Mouse (Mus musculus) midbrain, embryonic 15.5 days (tissue): Measurements from ENCODE around the gene Ttc25. TPM values are rescaled to one million over a fixed set of nuclear protein-coding genes. Genes with fewer than 3 reads are reported as not detected.

Experiments used
- ATAC-seq: fragments of 200-750 bp; cut with Nextera tagmentation; replicated peaks from 2 replicates; pipeline ENCODE4 v1.8.0; 2017; ENCODE audit warnings: moderate TSS enrichment
- H3K27ac ChIP-seq: fragments of 300-500 bp; sonication (generic); 2 replicates; pipeline ENCODE4 v1.5.1; 2015; ENCODE audit warnings: mild to moderate bottlenecking, inconsistent platforms
- H3K27me3 ChIP-seq: fragments of 300-500 bp; sonication (generic); replicated peaks from 2 replicates; pipeline ENCODE4 v1.6.1; 2015; ENCODE audit warnings: inconsistent platforms
- H3K36me3 ChIP-seq: fragments of 300-500 bp; sonication (generic); replicated peaks from 2 replicates; pipeline ENCODE4 v1.6.1; 2015; ENCODE audit warnings: inconsistent platforms
- H3K4me1 ChIP-seq: fragments of 300-500 bp; sonication (generic); 2 replicates; pipeline ENCODE4 v1.6.1; 2015; ENCODE audit warnings: inconsistent platforms
- H3K4me2 ChIP-seq: fragments of 300-500 bp; sonication (generic); 2 replicates; pipeline ENCODE4 v1.6.1; 2015; ENCODE audit warnings: inconsistent platforms, mild to moderate bottlenecking, moderate library complexity
- H3K4me3 ChIP-seq: fragments of 300-500 bp; sonication (generic); 2 replicates; pipeline ENCODE4 v1.5.1; 2015; ENCODE audit warnings: mild to moderate bottlenecking, inconsistent platforms
- H3K9ac ChIP-seq: fragments of 300-500 bp; sonication (generic); 2 replicates; pipeline ENCODE4 v1.6.1; 2015; ENCODE audit warnings: mild to moderate bottlenecking, inconsistent platforms
- H3K9me3 ChIP-seq: fragments of 300-500 bp; sonication (generic); 2 replicates; pipeline ENCODE4 v1.6.1; 2016; ENCODE audit warnings: inconsistent platforms
- WGBS: fragments of 180-500 bp; shearing (Covaris S2); methylation state at CpG from one replicate; pipeline ENCODE4 v1.1.7; 2015; ENCODE audit warnings: mixed read lengths; 5-methylcytosine and 5-hydroxymethylcytosine counted together
- polyA plus RNA-seq: library from polyadenylated mRNA; unstranded; fragments of >200 nt; fragmentation: Nextera tagmentation; extraction: Ambion mirVana; gene quantifications from 2 replicates; pipeline ENCODE4 v1.2.1, GENCODE M21; 2015

The Ttc25 gene
- 1.8 and 2.4 TPM in 2 replicates for polyA plus RNA-seq

GRCm38 (mm10) chr11:100544832-100545745, at the start of gene Ttc25:
Gene Ttc25, plus strand, starts transcription at chr11:100545607.
- WGBS = 3% methylated on average over 28 of the region's 28 CpGs
- peak within 1 kb of the TSS; percentile 54 for H3K9ac ChIP-seq
- ATAC-seq = peak; percentile 98

DNA sequence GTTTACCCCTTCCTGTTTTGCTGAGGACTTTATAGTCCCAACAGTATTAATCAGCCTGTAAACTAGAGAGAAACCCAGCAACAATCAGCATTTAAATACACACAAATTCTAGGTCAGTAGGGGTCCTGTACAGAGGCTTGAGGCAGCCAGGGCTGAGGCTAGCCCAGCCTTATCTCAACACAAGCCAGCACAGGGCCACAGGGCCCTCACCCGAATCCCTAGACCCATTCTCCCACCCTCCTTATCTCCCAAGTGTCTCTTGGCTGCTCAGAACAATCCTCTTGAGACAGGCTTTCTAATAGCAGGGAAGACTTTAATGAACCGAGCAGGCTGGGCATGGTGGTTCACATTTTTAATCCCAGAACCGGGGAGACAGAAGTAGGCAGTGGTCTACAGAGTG, 45.2 kb upstream of the Ttc25 start:
- no peak overlapping the region for H3K9ac ChIP-seq
- WGBS = 71% methylated on average over 3 of the region's 3 CpGs
- H3K36me3 ChIP-seq = peaks cover 69% of the 10 kb centered on the region
- ATAC-seq = no peak
- H3K4me2 ChIP-seq = no peak overlapping the region
- H3K4me1 ChIP-seq = peaks cover 6% of the 10 kb centered on the region; the same call in 1 of the 2 replicates
- no peak overlapping the region for H3K4me3 ChIP-seq
- H3K9me3 ChIP-seq = no peaks in the 10 kb centered on the region
- H3K27me3 ChIP-seq = no peaks in the 10 kb centered on the region
- H3K27ac ChIP-seq = no peak overlapping the region

More at GRCm38 (mm10) chr11:100544832-100545745, at the start of gene Ttc25:
- peak within 1 kb of the TSS; percentile 81 for H3K27ac ChIP-seq
- no peaks in the 10 kb centered on the region for H3K36me3 ChIP-seq
- H3K4me3 ChIP-seq = peak within 1 kb of the TSS; percentile 48
- H3K27me3 ChIP-seq = 0 out of 2 replicates have a peak, but pooled peaks cover 3% of the 10 kb centered on the region
- H3K9me3 ChIP-seq = no peaks in the 10 kb centered on the region
- H3K4me1 ChIP-seq = peaks cover 18% of the 10 kb centered on the region
- peak within 1 kb of the TSS; percentile 82 for H3K4me2 ChIP-seq

GRCm38 (mm10) chr11:100500651-100501050, 44.8 kb upstream of the Ttc25 start:
- Histone ChIP-seq H3K9ac (no peak overlapping the region), H3K4me2 (no peak overlapping the region), H3K36me3 (peaks cover 70% of the 10 kb centered on the region), H3K9me3 (no peaks in the 10 kb centered on the region), H3K27me3 (no peaks in the 10 kb centered on the region), H3K4me3 (no peak overlapping the region), H3K4me1 (peaks cover 6% of the 10 kb centered on the region; the same call in 1 of the 2 replicates), H3K27ac (no peak overlapping the region)
- WGBS = 56% methylated on average over 7 of the region's 7 CpGs
- no peak for ATAC-seq

DNA sequence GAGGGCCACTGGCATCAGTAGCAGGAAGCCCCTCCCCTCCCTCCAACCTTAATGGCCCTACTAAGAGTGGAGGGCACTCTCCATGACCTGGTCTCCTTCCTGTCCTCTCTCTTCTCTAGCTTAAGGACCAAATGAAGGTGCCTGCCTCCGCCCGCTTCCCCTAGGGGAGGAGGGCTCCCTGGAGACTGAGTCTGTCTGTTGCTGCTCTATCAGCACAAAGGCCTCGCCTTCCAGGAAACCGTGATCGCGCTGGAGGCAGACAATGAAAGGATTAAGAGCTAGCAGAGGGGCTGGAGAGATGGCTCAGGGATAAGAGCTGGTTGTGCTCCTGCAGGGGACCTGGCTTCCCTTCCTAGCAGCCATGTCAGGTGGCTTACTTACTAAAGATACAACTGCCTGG, 44.1 kb upstream of the Ttc25 start:
- Histone ChIP-seq H3K9me3 (no peaks in the 10 kb centered on the region), H3K9ac (no peak overlapping the region), H3K27ac (peak overlapping the region; percentile 12; the same call in 1 of the 2 replicates), H3K36me3 (peaks cover 63% of the 10 kb centered on the region), H3K4me2 (no peak overlapping the region), H3K4me1 (peaks cover 6% of the 10 kb centered on the region; the same call in 1 of the 2 replicates), H3K4me3 (no peak overlapping the region), H3K27me3 (no peaks in the 10 kb centered on the region)
- 14% methylated on average over 6 of the region's 6 CpGs for WGBS
- no peak for ATAC-seq

DNA sequence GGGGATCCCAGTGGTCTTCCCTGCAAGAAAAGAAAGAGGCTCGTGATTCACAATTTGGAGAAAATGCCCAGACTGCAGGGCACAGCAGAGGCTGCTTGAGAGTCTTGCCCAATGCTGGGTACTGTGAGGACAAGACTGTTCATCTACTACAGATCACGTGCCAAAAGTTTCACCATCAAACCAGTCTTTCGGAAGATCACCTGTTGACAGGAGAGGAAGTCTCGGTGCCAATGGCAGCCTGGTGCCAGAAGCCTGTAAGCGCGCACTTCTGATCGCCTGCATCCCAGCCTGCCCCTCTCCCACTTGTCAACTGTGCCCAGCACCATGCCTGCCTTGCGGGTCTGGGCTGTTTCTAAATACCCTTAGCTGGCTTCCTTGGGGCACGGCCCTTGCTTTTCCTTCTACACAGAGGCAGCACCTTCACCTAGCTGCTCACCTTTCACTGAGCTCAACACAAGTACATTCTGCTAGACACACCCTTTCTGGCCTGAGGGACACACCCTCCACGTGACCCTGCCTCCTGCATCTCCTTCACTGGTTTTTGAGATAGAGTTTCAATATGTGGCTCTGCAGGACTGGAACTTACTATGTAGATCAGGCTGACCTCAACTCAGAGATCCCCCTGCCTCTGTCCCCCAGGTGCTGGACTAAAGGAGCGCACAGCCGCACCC, 40.3 kb upstream of the Ttc25 start:
- Histone ChIP-seq H3K27me3 (no peaks in the 10 kb centered on the region), H3K36me3 (peaks cover 58% of the 10 kb centered on the region), H3K9ac (no peak overlapping the region), H3K27ac (no peak overlapping the region), H3K4me2 (no peak overlapping the region), H3K9me3 (no peaks in the 10 kb centered on the region), H3K4me1 (peaks cover 6% of the 10 kb centered on the region; the same call in 1 of the 2 replicates), H3K4me3 (no peak overlapping the region)
- WGBS = 94% methylated on average over 12 of the region's 12 CpGs
- ATAC-seq = no peak

DNA sequence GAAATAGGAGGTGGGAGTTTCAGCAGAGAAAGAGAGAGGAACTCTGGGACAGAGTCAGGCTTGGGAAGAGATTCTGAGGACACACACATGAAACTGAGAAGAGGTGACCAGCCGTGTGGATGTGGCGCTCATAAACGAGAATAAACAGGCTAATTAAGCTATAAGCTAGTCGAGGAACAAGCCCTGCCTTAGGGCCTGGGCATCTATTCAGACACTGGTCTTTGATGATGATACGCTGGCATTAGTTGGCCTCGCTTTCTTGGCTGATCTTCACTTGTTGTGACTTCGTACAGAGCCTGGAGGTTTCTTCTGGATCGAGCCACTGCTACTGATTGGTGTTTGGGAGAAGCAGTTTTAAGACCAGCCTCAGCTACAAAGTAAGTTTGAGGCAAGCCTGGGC, 39.4 kb upstream of the Ttc25 start:
- Histone ChIP-seq H3K9me3 (no peaks in the 10 kb centered on the region), H3K9ac (no peak overlapping the region), H3K4me3 (no peak overlapping the region), H3K27me3 (no peaks in the 10 kb centered on the region), H3K36me3 (peaks cover 61% of the 10 kb centered on the region), H3K4me2 (no peak overlapping the region), H3K27ac (no peak overlapping the region), H3K4me1 (peaks cover 6% of the 10 kb centered on the region; the same call in 1 of the 2 replicates)
- ATAC-seq = no peak
- 93% methylated on average over 8 of the region's 8 CpGs for WGBS

DNA sequence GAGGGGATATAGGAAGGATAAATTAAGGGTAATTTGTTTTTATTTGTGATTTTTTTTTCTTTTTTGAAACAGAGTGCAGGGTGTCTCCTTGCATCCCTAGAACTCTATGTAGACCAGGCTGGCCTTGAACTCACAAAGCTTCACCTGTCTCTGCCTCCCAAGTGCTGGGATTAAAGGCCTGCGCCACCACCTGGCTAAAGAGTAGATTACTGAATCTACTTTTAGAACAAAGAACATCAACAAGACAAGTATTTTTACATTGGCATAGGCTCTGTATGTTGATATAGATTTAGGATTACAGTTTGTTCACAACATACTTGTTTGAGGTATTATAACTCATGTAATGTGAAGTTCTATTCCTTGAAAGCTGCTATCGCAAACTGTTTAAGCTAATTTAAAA, 34.9 kb upstream of the Ttc25 start:
- WGBS = 97% methylated on average over 2 of the region's 2 CpGs
- H3K4me3 ChIP-seq = no peak overlapping the region
- no peak overlapping the region for H3K4me2 ChIP-seq
- no peak overlapping the region for H3K9ac ChIP-seq
- ATAC-seq = no peak
- H3K36me3 ChIP-seq = peaks cover 64% of the 10 kb centered on the region
- H3K4me1 ChIP-seq = no peaks in the 10 kb centered on the region
- no peak overlapping the region for H3K27ac ChIP-seq
- no peaks in the 10 kb centered on the region for H3K9me3 ChIP-seq
- no peaks in the 10 kb centered on the region for H3K27me3 ChIP-seq

DNA sequence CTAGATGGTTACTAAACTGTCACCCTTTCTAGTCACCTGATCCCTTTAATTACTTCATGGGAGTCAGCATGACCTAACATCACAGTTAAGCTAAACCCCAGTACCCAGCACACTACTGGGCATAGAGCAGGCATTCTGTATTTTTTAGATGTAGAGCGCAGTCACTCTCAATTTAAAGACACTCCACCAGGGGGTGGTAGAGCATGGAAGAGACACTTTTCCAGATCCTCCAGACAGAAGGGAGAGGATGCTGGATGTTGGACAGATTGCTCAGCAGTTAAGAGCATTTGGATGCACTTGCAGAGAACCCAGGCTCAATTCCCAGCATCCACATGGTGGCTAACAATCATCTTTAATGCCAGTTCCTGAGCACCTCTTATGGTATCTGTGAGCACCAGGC, 33.0 kb upstream of the Ttc25 start:
- Histone ChIP-seq H3K4me3 (no peak overlapping the region), H3K27ac (no peak overlapping the region), H3K4me2 (no peak overlapping the region), H3K36me3 (peaks cover 66% of the 10 kb centered on the region), H3K4me1 (no peaks in the 10 kb centered on the region), H3K9ac (no peak overlapping the region), H3K9me3 (no peaks in the 10 kb centered on the region), H3K27me3 (no peaks in the 10 kb centered on the region)
- ATAC-seq = no peak
- WGBS = 93% methylated on average over 1 of the region's 1 CpGs

DNA sequence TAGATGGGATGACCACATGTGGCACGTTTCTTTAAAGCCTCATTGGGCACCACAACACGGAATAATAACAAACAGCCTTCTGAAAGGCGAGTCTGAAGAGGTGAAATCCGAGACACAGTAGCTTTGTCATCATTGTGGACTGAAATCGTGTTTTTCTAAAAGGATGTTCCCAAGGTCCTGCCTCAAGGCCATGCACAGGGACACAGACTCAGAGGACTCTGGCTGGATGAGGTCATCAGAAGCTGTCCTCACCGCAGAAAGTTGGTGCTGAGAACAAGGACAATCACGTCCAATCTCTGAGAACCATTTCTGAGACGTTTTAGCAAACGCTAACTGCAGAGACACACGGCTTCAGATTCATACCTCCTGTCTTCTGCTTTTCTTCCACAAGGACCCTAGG, 31.7 kb upstream of the Ttc25 start:
- ATAC-seq = no peak
- Histone ChIP-seq H3K9ac (no peak overlapping the region), H3K4me2 (no peak overlapping the region), H3K36me3 (peaks cover 60% of the 10 kb centered on the region), H3K27ac (no peak overlapping the region), H3K27me3 (no peaks in the 10 kb centered on the region), H3K9me3 (no peaks in the 10 kb centered on the region), H3K4me1 (no peaks in the 10 kb centered on the region; the same call in 1 of the 2 replicates), H3K4me3 (no peak overlapping the region)
- 90% methylated on average over 10 of the region's 10 CpGs for WGBS

- no peak overlapping the region for H3K4me3 ChIP-seq
- no peaks in the 10 kb centered on the region for H3K9me3 ChIP-seq
- H3K4me1 ChIP-seq = no peaks in the 10 kb centered on the region; the same call in 1 of the 2 replicates
- peaks cover 66% of the 10 kb centered on the region for H3K36me3 ChIP-seq
- no peak overlapping the region for H3K4me2 ChIP-seq
- H3K27ac ChIP-seq = no peak overlapping the region
- H3K27me3 ChIP-seq = no peaks in the 10 kb centered on the region
- no peak overlapping the region for H3K9ac ChIP-seq
- ATAC-seq = no peak
- 95% methylated on average over 9 of the region's 9 CpGs for WGBS
Measured at GRCm38 (mm10) chr11:100515061-100515460, 30.3 kb upstream of the Ttc25 start.

DNA sequence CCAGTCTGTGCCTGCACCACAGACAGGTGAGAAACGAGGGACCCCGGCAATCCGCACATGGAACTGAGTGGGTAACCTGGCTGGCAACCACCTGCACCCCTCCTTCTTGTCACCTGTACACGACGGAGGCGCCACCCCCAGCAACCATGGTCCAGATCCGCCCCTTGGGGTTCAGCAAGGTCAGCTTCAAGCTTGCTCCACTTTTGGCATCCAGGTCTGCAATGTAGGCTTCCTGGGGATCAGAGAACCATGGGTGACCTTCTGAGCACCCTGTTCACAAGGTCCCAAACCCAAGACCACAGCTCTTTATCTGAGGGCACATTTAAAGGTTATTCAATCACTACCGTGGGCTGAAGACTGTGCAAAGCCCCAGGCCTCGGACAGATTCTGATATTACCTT, 29.6 kb upstream of the Ttc25 start:
- no peak overlapping the region for H3K9ac ChIP-seq
- 97% methylated on average over 9 of the region's 9 CpGs for WGBS
- H3K27me3 ChIP-seq = no peaks in the 10 kb centered on the region
- peaks cover 72% of the 10 kb centered on the region for H3K36me3 ChIP-seq
- H3K9me3 ChIP-seq = no peaks in the 10 kb centered on the region
- H3K4me2 ChIP-seq = no peak overlapping the region
- no peaks in the 10 kb centered on the region; the same call in 1 of the 2 replicates for H3K4me1 ChIP-seq
- no peak for ATAC-seq
- H3K27ac ChIP-seq = no peak overlapping the region
- H3K4me3 ChIP-seq = no peak overlapping the region

GRCm38 (mm10) chr11:100516291-100516690, 29.1 kb upstream of the Ttc25 start:
- 79% methylated on average over 9 of the region's 9 CpGs for WGBS
- H3K9ac ChIP-seq = no peak overlapping the region
- no peak overlapping the region for H3K27ac ChIP-seq
- no peak overlapping the region for H3K4me2 ChIP-seq
- no peaks in the 10 kb centered on the region for H3K27me3 ChIP-seq
- H3K4me1 ChIP-seq = no peaks in the 10 kb centered on the region; the same call in 1 of the 2 replicates
- ATAC-seq = no peak
- H3K36me3 ChIP-seq = peaks cover 72% of the 10 kb centered on the region
- no peak overlapping the region for H3K4me3 ChIP-seq
- H3K9me3 ChIP-seq = no peaks in the 10 kb centered on the region
